Mouse (Mus musculus): ENCODE data around the gene Isoc2a. TPM values are rescaled to one million over a fixed set of nuclear protein-coding genes. Genes with fewer than 3 reads are reported as not detected.

Isoc2a gene
- total RNA-seq, 2 experiments from 2014 or later, result 3.0 to 5.0 TPM

DNA sequence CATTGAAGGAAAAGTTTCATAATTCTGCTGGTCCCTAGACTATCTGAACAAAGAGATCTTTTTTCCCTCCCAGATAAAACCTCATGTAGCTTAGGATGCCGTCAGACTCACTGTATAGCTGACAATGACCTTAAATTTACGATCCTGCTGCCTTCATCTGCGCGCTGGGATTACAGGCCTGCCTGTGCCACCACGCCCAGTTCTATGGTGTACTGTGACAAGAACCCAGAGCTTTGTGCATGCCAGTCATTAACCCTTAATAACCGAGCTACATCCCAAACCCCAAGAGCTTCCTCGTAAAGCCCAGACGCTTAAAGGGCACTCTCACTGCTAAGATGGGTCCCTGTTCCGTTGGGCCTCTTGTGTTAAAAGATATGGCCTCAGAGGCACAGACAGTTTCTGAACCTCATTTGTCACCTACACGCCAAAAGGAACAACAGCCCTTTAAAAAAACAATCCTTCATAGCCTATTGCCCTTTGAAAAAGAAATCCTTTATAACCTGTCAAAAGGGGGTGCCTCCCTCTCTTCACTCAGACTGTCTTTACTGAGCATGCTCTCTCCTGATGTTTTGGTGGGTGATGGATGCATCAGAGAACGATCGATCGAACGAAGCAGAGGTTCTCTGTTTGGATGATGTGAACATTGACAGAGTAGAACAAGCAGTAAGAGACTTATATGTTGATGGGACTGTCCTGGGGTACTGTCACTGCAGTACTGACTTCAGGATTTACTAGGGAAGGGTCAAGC lies 38.9 kb downstream of the Isoc2a start:
- peak; percentile 34; the same call in 1 of the 2 replicates for ATAC-seq (ENCODE audit: poor library complexity, severe bottlenecking)

DNA sequence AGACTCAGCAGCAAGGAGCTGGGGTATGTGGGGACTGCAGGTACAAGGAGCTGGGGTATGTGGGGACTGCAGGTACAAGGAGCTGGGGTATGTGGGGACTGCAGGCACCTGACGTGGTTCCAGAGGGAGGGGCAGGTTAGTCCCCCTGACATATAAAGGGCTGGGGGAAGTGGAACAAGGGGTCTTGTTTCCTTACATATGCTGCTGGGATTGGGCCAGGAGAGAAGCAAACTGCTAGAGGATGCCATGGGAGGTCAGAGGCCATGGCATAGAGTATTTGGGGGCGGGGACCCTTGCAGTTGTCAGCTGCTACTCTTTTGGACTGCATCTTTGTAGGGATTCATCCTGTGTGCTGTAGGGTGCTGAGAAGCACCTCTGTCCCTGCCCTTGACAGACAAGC lies 40.5 kb downstream of the Isoc2a start:
- ATAC-seq (ENCODE audit: poor library complexity, severe bottlenecking), result no peak

DNA sequence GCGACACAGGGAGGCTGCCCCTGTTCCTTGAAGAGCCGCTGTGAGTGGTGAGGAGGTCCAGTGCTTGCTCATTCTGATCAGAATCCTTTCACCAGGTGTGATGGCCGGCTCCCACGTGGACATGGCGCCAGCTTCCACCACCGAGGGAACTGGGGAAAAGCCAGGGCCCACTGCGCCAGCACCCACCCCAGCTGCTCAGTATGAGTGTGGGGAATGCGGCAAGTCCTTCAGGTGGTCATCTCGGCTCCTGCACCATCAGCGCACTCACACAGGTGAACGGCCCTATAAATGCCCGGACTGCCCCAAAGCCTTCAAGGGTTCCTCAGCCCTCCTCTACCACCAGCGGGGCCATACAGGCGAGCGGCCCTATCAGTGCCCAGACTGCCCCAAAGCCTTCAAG lies 41.7 kb downstream of the Isoc2a start:
- ATAC-seq (ENCODE audit: poor library complexity, severe bottlenecking), result no peak

DNA sequence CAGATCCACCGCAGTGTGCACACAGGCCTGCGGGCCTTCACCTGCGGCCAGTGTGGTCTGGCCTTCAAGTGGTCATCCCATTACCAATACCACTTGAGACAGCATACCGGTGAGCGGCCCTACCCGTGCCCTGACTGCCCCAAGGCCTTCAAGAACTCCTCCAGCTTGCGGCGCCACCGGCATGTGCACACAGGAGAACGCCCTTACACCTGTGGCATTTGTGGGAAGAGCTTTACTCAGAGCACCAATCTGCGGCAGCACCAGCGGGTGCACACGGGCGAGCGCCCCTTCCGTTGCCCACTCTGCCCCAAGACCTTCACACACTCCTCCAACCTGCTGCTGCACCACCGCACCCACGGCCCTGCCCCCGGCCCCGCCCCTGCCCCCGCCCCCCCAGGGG lies 42.1 kb downstream of the Isoc2a start:
- ATAC-seq (ENCODE audit: poor library complexity, severe bottlenecking), result no peak

DNA sequence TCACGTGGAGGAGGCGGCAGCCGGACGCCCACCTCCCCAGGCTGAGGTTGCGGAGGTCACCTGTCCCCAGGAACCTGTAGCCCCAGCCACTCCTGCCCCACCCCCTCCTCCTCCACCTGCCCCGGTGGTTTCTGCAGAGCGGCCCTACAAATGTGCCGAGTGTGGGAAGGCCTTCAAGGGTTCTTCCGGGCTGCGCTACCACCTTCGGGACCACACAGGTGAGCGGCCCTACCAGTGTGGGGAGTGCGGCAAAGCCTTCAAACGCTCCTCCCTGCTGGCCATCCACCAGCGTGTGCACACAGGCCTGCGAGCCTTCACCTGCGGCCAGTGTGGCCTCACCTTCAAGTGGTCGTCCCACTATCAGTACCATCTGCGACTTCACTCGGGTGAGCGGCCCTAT lies 43.0 kb downstream of the Isoc2a start:
- ATAC-seq (ENCODE audit: poor library complexity, severe bottlenecking), result no peak

DNA sequence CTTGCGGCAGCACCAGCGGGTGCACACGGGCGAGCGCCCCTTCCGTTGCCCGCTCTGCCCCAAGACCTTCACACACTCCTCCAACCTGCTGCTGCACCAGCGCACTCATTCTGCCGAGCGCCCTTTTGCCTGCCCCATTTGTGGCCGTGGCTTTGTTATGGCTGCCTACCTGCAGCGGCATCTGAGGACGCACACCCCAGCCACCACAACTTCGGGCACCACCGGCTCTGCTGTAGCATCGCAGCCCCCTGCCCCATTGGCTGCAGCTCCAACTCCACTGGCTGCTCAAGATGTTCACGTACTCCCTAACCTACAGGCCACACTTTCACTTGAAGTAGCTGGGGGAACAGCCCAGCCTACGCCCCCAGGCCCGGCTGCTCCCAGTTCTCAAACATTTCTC lies 43.5 kb downstream of the Isoc2a start:
- ATAC-seq (ENCODE audit: poor library complexity, severe bottlenecking), result no peak

DNA sequence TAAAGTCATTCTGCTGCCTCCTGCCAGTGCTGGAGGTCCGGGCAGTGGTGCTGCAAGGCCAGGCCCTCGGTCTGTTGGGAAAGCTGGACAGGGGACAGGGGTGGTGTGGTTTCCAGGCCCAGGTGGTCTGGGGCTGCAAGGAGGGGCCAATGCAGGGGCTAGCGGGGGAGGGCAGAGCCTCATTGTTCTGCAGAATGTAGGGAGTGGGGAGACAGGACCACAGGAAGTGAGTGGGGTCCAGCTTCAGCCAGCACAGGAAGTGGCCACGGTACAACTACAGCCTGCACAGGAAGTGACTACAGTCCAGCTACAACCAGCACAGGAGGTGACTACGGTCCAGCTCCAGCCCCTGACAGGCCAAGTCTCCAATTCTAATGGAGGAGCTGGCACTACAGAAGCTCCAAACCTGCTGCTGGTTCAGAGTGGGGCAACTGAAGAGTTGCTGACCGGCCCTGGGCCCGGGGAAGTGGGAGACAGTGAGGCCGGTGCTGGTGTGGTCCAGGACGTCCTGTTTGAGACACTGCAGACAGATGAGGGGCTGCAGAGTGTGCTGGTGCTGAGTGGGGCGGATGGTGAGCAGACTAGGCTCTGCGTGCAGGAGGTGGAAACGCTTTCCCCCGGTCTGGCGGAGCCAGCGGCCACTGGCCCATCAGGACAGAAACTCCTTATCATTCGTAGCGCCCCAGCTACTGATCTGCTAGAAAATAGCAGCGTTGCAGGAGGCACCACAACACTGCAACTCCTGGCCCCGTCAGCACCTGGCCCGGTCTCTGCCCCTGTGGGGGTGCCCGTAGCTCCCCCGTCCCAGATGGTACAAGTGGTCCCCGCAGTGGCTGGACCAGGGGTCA lies 44.2 kb downstream of the Isoc2a start:
- no peak; the same call in 1 of the 2 replicates for ATAC-seq (ENCODE audit: poor library complexity, severe bottlenecking)

DNA sequence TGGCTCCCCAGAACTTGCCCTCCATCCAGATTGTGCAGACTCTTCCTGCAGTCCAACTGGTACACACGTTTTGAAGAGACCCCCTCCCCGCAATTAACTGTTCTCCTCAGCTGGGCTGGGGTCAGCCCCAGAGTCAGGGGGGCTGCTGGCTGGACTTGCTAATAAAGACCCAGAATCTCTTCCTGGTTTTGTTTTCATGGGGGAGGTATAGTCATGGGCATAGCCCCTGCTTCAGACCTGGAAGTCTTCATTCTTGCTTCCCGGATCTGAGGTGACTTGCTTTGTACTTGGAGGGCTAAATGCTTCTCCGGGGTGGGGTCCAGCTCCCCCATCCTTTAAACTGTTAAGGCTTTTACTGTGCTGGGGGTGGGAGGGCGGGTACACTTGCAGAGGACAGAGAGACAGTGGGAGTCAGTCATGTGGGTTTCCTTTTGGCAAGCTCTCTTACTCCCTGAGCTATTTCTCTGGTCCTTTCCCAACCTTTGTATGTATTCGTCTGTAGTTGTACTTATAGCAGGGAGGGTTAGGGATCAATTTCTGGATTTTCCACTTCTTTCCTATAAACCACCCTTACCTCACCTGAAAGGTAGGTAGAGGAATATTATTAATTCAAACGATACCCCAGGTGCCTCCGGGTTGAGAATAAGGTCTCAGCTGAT lies 45.0 kb downstream of the Isoc2a start, which contains the start of gene Nat14:
Gene Nat14, plus strand, starts transcription at position 205 of the 659 bp plus-strand sequence.
- ATAC-seq (ENCODE audit: poor library complexity, severe bottlenecking), result no peak

DNA sequence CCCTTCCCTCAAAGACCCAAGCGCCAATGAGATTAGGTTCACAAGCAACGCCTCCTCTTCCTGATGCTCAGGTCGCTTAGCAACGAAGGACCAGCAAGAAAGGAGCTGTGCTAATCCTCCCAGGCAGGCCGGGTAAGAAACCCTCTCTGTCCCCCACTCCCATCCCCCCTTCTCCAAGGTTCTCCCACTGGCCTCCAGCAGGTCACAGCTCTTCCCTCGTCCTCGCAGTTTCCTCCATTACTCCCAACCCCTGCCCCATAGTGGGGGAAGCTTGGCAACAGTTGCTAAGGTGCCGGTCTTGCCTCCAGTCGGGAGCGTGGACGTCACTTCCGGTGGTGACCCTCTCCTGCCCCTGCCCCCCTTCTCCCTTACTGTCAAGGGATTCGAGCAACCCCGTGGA lies 45.6 kb downstream of the Isoc2a start:
- ATAC-seq (ENCODE audit: poor library complexity, severe bottlenecking), result peak; percentile 26; the same call in 1 of the 2 replicates

DNA sequence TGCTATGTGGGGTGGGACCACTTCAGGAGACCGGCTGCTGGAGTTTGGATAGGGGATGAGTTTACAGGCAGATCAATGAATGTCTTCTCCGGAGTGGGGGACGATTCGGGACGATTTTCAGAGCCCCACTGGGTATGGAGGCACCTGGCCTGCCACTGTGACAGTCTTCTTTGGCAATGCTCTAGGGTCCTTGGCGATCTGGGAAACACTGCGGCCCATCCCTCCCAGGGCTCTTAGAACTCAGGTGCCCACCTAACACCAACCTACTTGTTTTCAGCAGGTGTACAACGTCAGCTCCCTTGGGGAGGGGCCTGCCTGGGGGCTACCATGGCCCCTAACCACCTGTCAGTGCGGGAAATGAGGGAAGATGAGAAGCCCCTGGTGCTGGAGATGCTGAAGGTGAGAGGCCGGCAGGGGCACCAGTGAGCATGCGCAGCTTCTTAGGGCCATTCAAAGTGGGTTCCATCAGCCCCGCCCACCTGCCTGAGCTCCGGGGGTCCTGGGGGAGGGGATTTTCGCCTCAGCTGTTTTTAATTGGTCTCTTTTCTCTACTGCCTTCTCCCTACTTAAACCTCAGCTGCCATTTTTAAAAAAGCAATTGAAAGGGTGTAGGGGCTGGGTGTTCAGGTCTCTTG lies 46.1 kb downstream of the Isoc2a start:
- 0 out of 2 replicates have a peak, but pooled peaks have one; percentile 23 for ATAC-seq (ENCODE audit: poor library complexity, severe bottlenecking)

DNA sequence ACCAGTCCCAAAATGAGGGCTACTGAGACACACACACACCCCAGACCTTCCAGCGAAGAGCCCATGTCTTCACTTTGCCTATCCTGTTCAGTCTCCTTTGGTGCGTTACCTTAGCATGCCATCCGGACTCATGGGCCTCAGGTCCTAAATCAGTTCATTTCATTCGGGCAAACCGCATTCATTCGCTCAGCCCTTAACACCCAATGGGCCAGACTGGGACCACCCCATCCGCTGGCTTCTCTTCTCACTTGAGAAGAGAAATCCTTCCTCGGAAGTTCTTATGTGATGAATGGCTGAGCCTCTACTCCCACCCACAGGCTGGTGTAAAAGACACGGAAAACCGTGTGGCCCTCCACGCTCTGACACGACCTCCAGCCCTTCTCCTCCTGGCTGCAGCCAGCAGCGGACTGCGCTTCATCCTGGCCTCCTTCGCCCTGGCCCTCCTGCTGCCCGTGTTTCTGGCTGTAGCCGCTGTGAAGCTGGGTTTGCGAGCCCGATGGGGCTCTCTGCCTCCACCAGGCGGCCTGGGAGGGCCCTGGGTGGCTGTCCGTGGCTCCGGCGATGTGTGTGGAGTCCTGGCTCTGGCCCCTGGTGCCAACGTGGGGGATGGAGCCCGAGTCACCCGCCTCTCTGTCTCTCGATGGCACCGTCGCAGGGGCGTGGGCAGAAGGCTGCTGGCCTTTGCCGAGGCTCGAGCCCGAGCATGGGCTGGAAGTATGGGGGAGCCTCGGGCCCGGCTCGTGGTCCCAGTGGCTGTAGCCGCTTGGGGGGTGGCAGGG lies 46.8 kb downstream of the Isoc2a start:
- ATAC-seq (ENCODE audit: poor library complexity, severe bottlenecking), result peak; percentile 50

DNA sequence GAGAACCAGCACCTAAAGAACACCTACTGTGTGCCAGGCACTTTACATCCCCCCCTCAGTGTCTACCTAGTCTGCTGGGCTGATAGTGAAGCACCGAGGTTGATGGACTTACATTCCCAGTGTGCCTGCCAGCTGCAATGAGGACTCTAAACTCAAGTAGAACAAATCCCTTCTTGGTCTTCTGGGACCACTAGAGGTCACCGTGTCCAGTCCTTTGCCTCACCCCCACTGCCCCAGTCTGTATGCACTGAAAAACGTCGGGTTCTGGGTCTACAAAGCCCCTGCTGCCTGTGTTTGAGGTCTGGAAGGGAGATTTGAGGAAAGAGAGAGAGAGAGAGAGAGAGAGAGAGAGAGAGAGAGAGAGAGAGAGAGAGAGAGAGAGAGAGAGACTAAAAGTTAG lies 47.5 kb downstream of the Isoc2a start:
- no peak for ATAC-seq (ENCODE audit: poor library complexity, severe bottlenecking)

DNA sequence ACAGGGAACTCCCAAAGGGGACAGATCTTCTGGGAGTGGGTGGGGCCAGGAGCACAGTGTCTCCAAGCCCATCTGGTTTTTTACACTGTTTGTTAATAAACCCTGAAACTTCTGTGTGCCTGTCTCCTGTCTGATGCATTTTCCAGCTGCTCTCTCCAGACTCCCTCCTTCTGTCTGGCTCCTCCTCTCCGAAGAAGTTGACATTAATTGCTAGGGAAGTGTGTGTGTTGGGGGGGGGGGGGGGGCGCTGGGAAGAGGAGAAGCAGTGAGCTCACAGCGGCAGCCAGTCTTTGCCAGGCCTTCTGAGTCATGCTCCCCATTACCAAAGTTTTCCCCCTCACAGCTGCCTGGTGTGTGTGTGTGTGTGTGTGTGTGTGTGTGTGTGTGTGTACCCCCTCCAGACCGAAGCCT lies 47.9 kb downstream of the Isoc2a start:
- no peak for ATAC-seq (ENCODE audit: poor library complexity, severe bottlenecking)

DNA sequence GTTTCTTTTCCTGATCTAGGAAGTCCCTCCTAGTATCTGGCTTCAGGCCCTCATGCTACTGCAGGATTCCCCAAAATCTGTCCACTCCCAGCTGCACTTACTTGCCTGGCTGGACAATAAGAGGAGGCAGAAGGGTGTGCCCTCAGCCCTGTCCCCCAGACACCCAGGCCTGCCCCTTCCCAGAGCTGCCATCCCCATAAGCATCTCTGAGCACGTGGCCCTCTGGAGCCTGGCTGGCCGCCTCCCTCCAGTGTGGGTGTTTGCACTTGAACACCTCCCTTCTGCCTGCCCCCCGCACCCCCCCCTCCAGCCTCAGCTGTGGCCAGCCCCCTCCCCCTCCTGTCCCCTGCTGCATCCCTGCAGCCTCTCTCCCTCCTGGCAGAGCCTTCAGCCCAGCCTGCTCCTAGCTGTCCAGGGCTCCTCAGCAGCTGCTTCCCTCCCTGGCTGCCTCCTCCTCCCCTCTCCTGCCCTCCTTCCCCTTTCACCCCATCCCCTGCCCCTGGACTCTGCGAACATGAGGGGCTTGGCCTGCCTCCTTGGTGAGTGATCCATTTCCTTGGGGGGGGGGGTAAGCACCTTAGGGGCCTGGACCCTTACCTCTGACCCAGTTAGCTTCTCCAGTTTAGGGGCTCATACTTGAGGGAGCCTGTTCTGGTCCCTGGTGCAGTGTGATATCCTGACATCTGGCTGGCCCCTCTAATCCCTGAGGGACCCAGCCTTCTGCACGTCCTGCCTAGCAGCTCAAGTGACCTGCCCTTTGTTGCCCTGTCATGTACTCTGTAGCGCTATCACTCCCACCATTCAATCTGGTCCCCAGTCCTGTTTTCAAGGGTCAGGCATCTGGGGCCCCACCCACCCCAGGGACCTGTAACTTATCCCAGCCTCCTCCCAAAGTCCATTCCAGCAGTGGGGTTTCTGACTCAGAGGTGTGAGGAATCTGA lies 48.8 kb downstream of the Isoc2a start, which contains the start of gene Ssc5d:
Gene Ssc5d, plus strand, starts transcription at position 345 of the 941 bp plus-strand sequence.
- ATAC-seq (ENCODE audit: poor library complexity, severe bottlenecking), result no peak

DNA sequence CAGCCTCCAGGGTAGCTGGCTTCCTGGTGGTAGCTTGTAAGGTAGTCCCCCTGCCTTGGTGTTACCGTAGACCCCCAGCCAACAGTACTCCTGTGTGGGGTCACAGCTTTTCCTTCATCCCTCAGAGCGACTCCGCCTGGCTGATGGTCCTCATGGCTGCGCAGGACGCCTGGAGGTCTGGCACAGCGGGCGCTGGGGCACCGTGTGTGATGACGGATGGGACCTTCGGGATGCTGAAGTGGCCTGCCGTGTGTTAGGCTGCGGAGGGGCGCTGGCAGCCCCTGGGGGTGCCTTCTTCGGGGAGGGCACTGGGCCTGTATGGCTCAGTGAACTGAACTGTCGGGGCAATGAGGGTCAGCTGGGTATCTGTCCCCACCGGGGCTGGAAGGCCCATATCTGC lies 49.9 kb downstream of the Isoc2a start:
- no peak for ATAC-seq (ENCODE audit: poor library complexity, severe bottlenecking)

DNA sequence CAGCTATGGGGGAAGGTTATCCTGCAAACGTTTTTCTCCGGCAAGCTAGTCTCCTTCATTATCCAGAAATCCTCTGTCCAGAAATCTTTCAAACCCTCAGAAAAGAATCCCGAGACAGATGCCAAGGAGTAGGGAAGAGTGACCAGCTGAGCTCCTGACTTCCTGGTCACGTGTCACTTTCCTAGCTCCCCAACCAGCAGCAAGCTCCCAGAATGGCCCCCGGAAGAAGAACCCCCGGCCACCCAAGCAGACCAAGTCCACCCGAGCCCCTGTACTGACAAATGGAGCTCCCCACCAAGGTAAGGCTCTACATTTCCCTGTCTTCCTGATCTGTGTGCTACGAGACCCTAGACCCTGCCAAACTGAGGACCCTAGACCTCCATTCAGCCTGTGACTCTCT lies 50.8 kb downstream of the Isoc2a start:
- ATAC-seq (ENCODE audit: poor library complexity, severe bottlenecking), result no peak

DNA sequence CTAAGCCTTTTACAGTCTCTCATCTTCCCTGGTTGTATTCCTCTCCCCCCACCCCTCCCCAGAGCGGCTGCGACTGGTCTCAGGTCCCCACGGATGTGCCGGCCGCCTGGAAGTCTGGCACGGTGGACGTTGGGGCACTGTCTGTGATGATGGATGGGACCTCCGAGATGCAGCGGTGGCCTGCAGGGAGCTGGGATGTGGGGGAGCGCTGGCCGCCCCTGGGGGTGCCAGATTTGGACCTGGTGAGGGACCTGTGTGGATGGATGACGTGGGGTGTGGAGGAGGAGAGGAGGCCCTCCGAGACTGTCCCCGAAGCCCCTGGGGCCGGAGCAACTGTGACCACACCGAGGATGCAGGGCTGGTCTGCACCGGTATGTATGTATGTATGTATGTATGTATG lies 51.4 kb downstream of the Isoc2a start:
- no peak for ATAC-seq (ENCODE audit: poor library complexity, severe bottlenecking)

DNA sequence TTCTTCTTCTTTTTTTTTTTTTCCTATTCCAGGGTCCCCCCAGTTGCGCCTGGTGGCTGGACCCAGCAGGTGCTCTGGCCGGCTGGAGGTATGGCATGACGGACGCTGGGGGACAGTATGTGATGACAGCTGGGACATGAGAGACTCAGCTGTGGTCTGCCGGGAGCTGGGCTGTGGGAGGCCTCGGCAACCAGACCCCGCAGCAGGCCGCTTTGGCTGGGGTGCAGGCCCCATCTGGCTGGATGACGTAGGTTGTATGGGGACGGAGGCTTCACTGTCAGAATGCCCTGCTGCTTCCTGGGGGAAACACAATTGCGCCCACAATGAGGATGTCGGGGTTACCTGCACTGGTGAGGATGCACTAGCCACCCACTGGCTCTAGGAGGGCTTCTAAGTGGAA lies 56.1 kb downstream of the Isoc2a start:
- ATAC-seq (ENCODE audit: poor library complexity, severe bottlenecking), result no peak
